Mouse (Mus musculus): ENCODE data around the gene Otud4.

DNA sequence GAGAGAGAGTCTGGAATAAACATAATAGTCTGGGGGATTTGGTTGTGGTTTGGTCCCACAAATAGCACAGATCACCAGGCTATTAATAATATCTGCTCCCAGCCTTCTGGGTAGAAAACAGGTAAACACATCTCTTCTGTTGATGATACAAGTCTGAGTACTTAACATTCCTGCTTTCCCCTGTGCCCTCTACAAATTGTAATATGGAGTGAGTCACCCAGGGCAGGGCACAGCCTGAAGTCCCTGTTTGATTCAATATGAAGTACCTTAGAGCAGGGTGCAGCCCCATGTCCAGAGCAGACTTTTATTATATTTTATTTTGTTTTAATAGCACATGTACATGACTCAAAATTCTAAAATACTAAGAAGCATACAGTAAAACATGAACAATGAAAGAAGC, 29.1 kb upstream of the Otud4 start:
- TF ChIP-seq EP300 (IDR thresholded peaks at IDR 0.05) (no peak), CTCF (IDR thresholded peaks at IDR 0.05) (no peak)
